Mouse (Mus musculus): Measurements from ENCODE around the gene Cd8a.
"Not testable (repeated sequence)": the region's sequence is repeated elsewhere in the genome, so short reads cannot be mapped to it uniquely, and the experiment has no call there.

Cd8a gene

GRCm38 (mm10) chr6:71373249-71373775, at the start of gene Cd8a:
TSS of gene Cd8a (plus strand) at chr6:71373427.
- no peak for ATAC-seq (ENCODE audit: low TSS enrichment)

GRCm38 (mm10) chr6:71324816-71325215, 48.4 kb upstream of the Cd8a start:
- ATAC-seq (ENCODE audit: low TSS enrichment) = no peak

- no peak for ATAC-seq (ENCODE audit: low TSS enrichment)
These were observed 43.3 kb upstream of the Cd8a start for GRCm38 (mm10) chr6:71329881-71330280.

DNA sequence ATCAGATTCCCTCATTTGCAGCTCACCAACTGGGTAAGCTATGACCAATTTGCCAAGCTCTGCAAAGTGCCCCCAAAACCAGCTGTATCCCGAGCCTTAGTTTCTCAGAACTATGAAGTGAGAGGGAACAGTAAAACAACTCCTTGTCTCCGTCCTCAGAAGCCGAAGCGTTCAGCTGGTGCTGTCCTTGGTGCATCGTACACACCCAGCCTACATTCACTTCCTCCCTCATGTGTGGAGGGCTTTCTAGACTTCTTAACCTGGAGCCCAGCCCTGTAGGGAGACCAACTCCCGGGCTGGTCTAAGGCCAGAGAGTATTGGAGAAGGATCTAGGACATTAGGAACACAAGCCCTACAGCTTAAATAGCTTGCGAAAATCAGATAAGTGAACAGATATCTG, 42.7 kb upstream of the Cd8a start:
- no peak for ATAC-seq (ENCODE audit: low TSS enrichment)

GRCm38 (mm10) chr6:71331491-71331890, 41.7 kb upstream of the Cd8a start:
- not testable (repeated sequence) for ATAC-seq (ENCODE audit: low TSS enrichment)

DNA sequence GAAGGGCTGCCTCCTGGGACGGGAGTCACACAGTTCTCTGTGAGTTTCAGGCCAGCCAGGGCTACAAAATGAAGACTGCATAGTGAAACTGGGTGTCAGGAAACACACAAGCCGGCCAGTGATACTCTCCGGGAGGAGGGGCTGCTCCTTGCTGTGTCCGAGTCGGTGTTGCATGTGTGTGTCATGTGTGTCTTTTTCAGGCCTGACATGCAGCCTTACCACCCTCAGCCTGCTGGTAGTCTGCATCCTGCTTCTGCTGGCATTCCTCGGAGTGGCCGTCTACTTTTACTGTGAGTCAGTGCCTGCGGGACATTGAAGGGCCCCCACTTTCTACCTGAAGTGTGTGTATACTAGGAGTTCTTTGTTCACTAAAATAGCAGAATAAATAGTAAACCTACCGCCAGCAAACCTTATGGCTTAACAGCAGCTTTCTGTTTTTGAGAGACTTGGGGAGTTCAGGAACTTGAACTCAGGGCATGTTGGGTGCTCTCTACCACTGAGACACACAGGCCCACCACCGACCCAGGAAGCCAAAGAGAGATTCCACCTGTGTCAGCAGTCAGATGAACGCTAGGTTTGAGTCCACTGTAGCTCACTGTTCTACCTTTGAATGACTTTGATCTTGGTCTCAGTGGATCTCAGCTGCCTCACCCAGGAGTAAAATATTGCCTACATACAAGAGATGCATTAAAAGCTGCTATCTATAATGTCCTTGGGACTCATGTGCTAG, 40.8 kb upstream of the Cd8a start:
- no peak for ATAC-seq (ENCODE audit: low TSS enrichment)

GRCm38 (mm10) chr6:71333031-71333430, 40.2 kb upstream of the Cd8a start:
- no peak for ATAC-seq (ENCODE audit: low TSS enrichment)

DNA sequence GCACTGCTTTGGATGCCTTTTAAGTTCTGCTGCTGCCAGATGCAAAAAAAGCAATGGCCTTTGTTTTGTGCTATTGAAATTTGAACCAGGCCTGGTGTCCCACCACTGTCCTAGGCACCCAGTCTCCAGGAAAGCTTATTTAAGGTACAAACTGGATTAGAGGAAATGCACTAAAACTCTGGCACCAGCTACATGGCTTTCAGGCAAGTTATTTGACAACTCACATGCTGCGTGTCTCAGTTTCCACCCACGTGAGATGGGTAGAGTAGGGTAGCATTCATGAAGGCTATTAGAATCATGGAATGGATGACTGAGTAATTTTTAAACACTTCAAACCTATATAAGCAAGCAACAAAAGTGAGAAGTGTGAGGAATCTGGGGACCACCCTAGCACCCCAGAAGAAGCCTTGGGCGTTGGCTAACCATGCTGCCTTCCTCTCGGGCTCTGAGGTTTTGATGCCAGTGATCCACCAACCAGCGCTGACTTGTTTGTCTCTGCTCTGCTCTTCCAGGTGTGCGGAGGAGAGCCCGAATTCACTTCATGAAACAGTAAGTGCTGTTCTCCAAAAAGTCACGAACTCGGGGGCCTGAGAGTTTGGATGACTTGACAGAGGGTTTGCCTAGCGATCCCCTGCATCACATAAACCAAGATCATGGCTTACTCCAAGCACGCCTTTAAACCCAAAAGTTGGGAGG, 39.5 kb upstream of the Cd8a start:
- ATAC-seq (ENCODE audit: low TSS enrichment) = 0 out of 2 replicates have a peak, but pooled peaks have one; percentile 52

- ATAC-seq (ENCODE audit: low TSS enrichment) = no peak
These were observed 35.6 kb upstream of the Cd8a start for GRCm38 (mm10) chr6:71337666-71338065.

DNA sequence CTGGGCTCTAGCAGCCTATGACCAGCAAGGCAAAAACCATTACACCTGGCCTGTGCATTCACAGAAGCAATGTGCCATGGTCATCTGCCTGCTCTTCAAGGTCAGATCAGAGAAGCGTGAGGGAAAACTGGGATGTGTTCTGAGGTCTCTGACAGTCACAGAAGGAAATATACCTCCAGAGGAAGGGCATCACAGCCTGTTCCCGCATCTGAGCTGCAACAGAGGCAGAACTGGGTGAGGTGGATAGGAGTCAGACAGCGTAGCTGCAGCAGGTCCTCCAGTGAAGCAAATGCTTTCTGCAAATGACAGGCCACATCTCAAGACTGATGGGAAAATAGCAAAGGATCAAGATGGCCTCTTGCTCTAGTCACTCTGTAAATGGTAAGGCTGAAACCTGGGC, 34.3 kb upstream of the Cd8a start:
- no peak for ATAC-seq (ENCODE audit: low TSS enrichment)

GRCm38 (mm10) chr6:71339351-71339750, 33.9 kb upstream of the Cd8a start:
- no peak for ATAC-seq (ENCODE audit: low TSS enrichment)

DNA sequence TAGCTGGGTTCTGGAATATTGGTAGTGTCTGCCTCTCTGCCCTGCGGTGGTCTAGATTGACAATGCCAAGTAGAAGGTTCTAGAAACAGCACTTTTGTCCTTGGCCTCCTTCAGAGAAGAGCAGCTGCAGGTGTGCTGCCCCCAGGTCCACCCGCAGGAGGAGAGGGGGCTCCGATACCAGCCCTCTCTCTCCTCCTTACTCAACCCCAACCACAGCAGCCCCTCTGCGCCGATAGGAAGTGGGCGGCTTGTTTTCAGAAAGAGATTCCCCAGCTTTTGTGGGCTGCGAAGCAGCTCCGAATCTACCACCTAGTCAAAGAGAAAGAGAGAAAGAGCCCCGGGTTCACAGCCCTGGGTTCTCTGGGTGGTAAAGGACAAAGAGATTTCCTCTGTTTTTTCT, 32.0 kb upstream of the Cd8a start:
- no peak for ATAC-seq (ENCODE audit: low TSS enrichment)

- ATAC-seq (ENCODE audit: low TSS enrichment) = no peak
These were observed 25.2 kb upstream of the Cd8a start for GRCm38 (mm10) chr6:71348006-71348405.

DNA sequence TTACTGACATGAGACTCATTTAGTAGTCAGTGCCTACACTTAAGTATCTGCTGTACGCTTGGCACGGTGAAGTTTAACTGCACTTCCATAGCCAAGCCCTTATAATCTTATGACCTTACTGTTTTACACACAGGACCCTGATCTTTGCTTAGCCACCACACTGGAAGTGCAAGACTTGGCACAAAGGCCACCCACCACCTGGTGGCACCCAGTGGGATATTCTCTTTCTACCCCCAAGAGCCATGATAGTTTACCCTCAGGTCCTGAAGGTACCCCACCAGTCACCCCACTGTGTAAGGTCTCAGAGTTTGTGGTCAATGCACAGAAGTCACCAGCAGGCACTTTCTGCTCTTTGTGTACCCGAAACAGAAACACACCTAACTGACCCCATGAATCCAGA, 22.0 kb upstream of the Cd8a start:
- ATAC-seq (ENCODE audit: low TSS enrichment) = no peak

DNA sequence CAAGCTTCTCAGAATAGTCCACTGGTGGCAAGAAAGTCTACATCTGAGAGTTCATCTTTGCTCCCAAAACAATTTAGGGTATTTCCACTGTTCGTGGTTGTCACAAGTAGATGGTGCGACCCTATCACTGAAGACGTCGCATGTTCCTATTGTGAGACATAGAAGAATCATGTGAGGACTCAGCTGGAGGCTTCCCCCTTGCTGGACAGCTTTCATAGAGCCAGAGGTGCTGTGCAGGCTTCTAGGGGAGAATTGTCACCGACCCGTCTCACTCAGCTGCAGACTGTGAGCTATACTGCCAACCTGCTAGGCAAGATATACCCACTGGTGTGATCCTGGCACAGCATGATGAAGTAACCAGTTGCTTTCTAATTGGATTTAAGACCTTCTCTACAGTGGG, 21.0 kb upstream of the Cd8a start:
- ATAC-seq (ENCODE audit: low TSS enrichment) = no peak

DNA sequence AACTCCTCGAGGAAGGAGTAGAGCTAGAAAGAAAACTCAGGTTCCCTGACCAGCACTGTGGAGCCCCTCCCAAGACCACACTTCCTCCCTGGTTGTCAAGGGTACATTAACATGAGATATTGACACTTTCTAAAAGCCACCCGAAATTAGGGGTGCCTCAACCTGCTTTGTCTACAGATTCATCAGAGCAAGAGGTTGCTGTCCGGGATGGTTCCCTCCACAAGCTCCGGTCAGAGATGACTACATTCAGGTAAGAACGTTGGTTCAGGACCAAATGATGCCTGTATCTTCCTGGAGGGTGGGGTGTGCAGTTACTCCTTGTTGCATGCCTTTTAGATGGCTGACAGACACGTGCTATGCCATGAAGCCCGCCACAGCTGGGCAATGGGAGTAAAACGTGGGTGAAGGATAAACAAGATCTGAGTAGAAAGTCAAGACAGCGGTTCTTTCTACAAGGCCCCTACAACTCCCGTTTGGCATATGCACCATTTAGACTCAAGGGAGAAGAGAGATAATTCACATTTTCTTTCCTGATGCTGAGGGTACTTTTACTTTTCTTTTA, 20.3 kb upstream of the Cd8a start:
- no peak for ATAC-seq (ENCODE audit: low TSS enrichment)

- ATAC-seq (ENCODE audit: low TSS enrichment) = no peak
These were observed 19.5 kb upstream of the Cd8a start for GRCm38 (mm10) chr6:71353722-71354121.

DNA sequence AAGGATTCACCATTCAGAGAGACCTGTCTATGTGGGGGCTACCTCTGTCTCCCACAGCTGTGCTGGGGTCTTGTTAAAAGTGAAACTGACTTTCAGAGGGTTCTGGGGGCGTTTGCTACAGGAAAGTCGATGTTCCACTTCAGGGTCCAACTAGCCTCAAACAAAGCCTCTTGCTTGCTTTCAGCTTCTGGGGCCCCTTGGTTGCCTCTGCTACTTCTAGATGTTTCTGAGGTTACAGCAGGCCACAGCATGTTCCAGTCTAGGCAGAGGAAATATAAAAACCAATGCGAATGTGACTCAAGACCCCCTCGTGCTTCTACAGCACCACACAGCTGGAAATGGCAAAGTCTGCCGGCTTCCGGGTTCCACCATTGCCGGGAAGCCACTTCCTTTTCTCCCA, 15.7 kb upstream of the Cd8a start:
- ATAC-seq (ENCODE audit: low TSS enrichment) = no peak

DNA sequence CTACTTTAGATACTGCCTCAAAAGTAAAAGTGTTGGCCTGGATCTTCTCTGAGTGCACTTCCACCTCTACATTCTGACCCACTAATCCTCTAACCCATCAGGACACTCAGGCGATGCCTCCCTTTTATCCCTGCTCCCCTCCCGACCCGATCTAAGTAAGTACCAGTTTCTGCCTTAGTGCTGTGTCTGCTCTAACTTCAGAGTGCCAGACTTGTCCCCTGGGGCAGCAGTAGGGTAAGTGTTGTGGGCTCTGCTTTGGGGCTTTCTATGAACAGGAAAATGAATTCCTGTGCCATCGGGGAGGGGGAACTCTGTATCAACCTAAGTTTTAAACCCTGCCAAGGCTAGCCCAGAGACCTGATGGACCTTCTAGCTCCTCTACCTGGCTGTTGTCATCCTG, 13.0 kb upstream of the Cd8a start:
- no peak for ATAC-seq (ENCODE audit: low TSS enrichment)

DNA sequence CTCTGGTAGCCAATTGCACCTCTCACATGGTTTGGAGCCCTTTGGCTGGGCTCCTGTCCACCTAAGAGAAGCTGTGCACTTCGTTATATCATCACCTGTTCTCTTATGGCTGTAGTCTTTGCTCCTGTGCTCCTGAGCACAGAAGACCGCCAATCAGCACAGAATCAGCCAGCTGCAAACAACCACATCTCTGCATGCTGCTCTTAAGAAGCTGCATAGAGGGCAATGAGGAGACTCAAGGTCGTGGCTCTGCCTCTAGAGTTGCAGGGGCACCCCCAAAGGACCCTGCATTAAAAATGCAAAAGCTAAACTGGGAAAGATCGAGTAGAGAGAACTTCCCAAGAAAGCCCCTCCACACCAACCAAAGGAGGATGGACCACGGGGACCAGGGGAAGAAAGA, 12.5 kb upstream of the Cd8a start:
- no peak for ATAC-seq (ENCODE audit: low TSS enrichment)

- no peak for ATAC-seq (ENCODE audit: low TSS enrichment)
These were observed 12.0 kb upstream of the Cd8a start for GRCm38 (mm10) chr6:71361156-71361670.

DNA sequence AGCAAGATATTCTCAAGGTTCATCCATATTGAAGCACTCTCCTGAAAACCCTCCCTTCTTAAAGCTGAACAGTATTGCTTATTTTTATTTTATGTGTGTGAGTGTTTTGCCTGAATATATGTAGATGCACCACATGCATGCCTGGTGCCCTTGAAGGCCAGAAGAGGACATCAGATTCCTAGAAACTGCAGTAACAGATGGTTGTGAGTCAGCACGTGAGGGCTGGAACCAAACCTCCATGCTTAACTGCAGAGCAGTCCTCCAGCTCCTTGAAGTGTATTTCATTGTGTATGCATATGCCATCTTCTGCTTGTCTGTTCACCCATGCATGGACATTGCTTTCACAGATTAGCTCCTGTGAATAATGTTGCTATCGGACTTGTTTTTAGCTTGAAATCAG, 9.2 kb upstream of the Cd8a start:
- no peak for ATAC-seq (ENCODE audit: low TSS enrichment)

- no peak for ATAC-seq (ENCODE audit: low TSS enrichment)
These were observed 3.8 kb upstream of the Cd8a start for GRCm38 (mm10) chr6:71369416-71369815.
